Mouse (Mus musculus) left cerebral cortex, postnatal 14 days (tissue): ENCODE data around the gene Notch4. TPM values are rescaled to one million over a fixed set of nuclear protein-coding genes. Genes with fewer than 3 reads are reported as not detected.
A peak's percentile ranks its signal among the peaks of the same experiment; 100 is the strongest.

Experiments used
- DNase-seq, 2 experiments: peaks; one replicate each; pipeline ENCODE4 v3.0.0; 2021 to 2022; ENCODE audit warnings: low spot score in 2 of 2, mixed read lengths in 1 of 2
- intact Hi-C: fragments of 180-260 bp; cut with DNase I; formaldehyde crosslinking; loops from one replicate; pipeline ENCODE4 v1.15.1; 2025
- total RNA-seq, 2 experiments: library from RNA; stranded (reverse); gene quantifications; 2 replicates each; pipeline ENCODE4 v1.2.3; 2021

Notch4 gene
- total RNA-seq, 2 experiments from 2014 or later = 10.0 to 10.9 TPM

DNA sequence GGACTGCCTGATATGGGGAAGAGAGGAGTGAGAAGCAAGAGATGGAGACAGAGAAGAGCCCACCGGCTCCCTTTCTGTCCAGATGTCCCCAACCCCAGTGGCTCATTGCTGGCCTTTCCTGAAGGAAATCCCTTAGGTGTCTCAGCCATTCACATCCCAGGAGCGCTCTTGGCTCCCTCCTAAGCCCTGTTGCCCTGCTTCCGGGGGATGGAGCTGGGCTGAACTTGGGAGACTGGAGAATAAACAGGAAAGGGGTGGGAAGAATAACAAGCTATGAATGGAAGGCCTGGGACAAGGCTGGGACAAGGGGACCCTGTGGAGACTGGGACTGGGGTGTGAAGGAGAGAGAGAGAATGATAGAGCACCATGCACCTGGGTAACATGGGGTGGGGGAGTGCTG is 728 bp downstream of the Notch4 start:
- no peak for DNase-seq
- intact Hi-C loops = no loop called here

DNA sequence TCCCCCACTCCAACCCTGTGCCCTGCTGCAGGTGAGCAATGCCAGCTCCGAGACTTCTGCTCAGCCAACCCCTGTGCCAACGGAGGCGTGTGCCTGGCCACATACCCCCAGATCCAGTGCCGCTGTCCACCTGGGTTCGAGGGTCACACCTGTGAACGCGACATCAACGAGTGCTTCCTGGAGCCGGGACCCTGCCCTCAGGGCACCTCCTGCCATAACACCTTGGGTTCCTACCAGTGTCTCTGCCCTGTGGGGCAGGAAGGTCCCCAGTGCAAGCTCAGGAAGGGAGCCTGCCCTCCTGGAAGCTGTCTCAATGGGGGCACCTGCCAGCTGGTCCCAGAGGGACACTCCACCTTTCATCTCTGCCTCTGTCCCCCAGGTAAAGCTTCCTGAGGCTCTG is 3.2 kb downstream of the Notch4 start:
- no peak for DNase-seq
- intact Hi-C loops = no loop called here

GRCm38 (mm10) chr17:34568421-34568820 is 4.4 kb downstream of the Notch4 start:
- intact Hi-C loops = no loop called here
- DNase-seq = no peak

- intact Hi-C loops = no loop called here
- no peak for DNase-seq
Measured at GRCm38 (mm10) chr17:34569919-34570318, 5.9 kb downstream of the Notch4 start.

DNA sequence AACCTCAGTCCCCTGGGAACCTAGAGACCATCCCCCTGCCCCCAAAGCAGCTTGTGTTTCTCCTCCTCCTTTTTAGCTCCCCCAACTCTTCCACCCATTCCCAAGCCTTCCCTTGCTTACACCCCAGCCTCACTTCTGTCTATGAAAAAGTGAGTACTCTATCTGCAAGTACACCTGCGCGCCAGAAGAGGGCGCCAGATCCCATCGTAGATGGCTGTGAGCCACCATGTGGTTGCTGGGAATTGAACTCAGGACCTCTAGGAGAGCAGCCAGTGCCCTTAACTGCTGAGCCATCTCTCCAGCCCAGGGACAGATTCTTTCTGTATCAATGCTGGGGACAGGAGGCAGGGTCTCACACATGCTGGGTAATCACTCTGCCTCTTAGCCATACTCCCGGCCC is 7.8 kb downstream of the Notch4 start:
- DNase-seq = no peak
- intact Hi-C loops = no loop called here

DNA sequence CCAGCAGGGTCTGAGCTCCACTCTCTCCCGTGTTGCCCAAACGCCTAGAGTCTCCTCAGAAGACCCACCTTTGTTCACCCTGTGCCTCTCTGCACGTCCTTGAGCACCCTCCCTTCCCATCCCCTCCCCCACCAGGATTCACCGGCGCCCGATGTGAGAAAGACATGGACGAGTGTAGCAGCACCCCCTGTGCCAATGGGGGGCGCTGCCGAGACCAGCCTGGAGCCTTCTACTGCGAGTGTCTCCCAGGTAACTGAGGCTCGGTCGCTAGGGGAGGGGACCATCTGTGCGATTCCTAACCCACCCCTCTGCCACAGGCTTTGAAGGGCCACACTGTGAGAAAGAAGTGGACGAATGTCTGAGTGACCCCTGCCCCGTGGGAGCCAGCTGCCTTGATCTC is 8.3 kb downstream of the Notch4 start:
- intact Hi-C loops = no loop called here
- no peak for DNase-seq

- intact Hi-C loops = no loop called here
- DNase-seq = no peak
Measured at GRCm38 (mm10) chr17:34576577-34576976, 12.5 kb downstream of the Notch4 start.

DNA sequence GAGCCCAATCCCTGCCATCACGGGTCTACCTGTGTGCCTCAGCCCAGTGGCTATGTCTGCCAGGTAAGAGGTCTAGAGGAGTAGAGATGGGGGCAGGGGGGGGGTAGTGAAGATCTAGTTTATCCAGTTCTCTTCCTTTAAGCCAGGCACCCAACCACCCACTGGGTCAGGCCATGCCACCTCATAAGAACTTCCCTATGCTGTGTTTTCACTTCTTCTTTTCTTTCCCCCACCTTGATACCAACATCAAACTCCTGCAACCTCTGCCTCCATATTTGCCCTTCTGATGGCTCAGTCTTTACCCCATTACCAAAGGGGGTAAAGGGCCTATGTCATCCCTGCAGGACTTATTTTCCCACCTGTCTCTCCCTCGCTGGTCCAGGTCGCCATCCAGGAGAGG is 14.0 kb downstream of the Notch4 start:
- intact Hi-C loops = no loop called here
- no peak for DNase-seq

DNA sequence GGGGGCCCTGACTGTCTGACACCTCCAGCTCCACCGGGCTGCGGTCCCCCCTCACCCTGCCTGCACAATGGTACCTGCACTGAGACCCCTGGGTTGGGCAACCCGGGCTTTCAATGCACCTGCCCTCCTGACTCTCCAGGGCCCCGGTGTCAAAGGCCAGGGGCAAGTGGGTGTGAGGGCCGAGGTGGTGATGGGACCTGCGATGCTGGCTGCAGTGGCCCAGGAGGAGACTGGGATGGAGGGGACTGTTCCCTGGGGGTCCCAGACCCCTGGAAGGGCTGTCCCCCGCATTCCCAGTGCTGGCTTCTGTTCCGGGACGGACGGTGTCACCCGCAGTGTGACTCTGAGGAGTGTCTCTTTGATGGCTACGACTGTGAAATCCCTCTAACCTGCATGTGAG is 18.5 kb downstream of the Notch4 start:
- intact Hi-C loops = no loop called here
- no peak for DNase-seq

DNA sequence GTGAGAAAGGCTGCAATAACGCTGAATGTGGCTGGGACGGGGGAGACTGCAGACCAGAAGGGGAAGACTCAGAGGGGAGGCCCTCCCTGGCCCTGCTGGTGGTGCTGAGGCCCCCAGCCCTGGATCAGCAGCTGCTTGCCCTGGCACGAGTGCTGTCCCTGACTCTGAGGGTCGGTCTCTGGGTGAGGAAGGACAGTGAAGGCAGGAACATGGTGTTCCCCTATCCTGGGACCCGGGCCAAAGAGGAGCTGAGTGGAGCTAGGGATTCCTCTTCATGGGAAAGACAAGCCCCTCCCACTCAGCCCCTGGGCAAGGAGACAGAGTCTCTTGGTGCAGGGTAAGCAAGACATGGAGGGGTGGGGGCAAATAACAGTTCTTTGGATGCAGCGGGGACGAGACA is 19.3 kb downstream of the Notch4 start:
- DNase-seq = no peak
- intact Hi-C loops = no loop called here

DNA sequence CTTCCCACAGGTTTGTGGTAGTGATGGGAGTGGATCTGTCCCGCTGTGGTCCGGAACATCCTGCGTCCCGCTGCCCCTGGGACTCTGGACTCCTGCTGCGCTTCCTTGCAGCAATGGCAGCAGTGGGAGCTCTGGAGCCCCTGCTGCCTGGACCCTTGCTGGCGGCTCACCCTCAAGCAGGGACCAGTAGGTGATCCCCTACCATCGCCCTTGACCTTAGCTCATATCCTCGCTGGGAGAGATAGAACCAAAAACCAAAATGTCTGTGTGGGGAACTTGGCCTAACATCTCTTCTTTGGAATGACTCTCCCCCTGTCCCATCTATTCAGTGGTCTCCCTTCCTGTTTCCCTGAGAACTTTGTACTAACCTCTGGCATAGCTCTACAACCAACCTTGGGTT is 19.8 kb downstream of the Notch4 start:
- intact Hi-C loops = no loop called here
- DNase-seq = no peak

GRCm38 (mm10) chr17:34585121-34585520 is 21.1 kb downstream of the Notch4 start:
- peak in 1 of 2 experiments; percentile 62 for DNase-seq
- intact Hi-C loops = no loop called here

- DNase-seq = no peak
- intact Hi-C loops = no loop called here
Measured at GRCm38 (mm10) chr17:34585877-34586771, 22.1 kb downstream of the Notch4 start.

GRCm38 (mm10) chr17:34586796-34587422 is 22.8 kb downstream of the Notch4 start:
- DNase-seq = peak; percentile 88 to 92
- intact Hi-C loops = no loop called here

DNA sequence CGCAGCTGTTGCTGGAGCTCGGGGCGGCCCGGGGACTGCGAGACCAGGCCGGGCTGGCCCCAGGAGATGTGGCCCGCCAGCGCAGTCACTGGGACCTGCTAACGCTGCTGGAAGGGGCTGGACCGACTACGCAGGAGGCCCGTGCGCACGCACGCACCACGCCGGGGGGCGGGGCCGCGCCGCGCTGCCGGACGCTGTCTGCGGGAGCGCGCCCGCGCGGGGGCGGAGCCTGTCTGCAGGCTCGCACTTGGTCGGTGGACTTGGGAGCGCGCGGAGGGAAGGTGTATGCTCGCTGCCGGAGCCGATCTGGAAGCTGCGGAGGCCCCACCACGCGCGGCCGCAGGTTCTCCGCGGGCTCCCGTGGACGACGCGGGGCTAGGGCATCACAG is 23.3 kb downstream of the Notch4 start:
- peak; percentile 98 to 99 for DNase-seq
- intact Hi-C loops = no loop called here

DNA sequence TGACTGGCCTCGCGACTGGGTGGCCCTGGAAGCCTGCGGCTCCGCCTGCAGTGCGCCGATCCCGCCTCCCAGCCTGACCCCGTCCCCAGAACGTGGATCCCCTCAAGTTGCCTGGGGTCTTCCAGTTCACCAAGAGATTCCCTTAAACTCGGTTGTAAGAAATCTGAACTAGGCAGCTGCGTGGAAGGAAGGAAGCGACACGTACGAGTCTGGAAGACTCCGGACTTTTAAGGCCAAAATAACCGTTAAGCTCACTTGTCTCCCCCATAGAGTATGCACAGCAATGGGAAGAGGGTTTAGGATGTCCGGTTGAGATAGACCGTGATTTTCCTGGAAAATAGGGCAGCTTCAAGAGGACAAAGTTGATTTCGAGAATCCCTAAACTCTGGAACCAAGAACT is 23.7 kb downstream of the Notch4 start:
- intact Hi-C loops = no loop called here
- no peak for DNase-seq

DNA sequence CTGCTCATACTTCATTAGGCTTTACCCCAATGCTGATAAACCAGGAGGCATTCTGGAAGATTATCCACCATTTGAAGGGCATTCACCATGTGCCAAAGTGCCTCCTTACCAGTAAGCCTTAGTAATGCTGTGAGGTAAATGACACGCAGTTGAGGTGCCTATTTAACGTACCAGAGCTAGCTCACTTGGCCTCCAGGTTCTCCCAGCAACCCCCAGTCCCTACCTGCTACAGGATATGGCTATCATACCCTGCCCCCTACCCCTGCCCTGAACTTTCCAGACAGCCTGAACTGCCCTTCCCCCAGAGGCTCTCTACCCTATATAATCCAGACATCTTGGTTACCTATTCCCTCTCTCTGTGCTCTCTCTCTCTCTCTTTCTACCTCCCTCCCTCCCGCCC is 24.7 kb downstream of the Notch4 start:
- intact Hi-C loops = no loop called here
- DNase-seq = no peak

- intact Hi-C loops = no loop called here
- DNase-seq = no peak
Measured at GRCm38 (mm10) chr17:34589206-34589605, 25.1 kb downstream of the Notch4 start.

DNA sequence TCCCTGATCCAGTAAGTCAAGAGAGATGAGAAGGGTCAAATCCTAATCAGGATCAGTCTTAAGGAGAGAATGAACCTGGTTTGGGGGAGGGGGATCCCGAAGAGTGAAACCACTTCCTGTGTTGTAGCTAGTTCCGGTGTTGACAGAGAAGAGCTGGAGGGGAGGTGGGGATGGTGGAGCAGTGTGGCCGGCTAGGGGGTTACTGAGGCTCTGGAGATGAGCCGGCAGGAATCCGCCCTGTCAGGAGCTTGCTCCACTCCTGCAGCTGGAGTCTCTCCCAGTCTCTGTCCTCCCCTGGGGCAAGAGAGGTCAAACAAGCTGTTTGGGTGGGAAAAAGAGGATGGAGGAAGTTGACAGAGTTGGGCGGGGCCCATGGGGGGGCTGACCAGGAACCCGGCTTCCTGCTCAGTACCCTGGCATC is 25.6 kb downstream of the Notch4 start, which contains the start of gene Gpsm3:
Gene Gpsm3 (plus strand): TSS at position 126 of the 421 bp plus-strand sequence.
- intact Hi-C loops = loop anchor here (5.0 kb wide), 1 partner anchor 467 kb away; the partner anchor contains the start of gene Brd2
- DNase-seq = no peak

DNA sequence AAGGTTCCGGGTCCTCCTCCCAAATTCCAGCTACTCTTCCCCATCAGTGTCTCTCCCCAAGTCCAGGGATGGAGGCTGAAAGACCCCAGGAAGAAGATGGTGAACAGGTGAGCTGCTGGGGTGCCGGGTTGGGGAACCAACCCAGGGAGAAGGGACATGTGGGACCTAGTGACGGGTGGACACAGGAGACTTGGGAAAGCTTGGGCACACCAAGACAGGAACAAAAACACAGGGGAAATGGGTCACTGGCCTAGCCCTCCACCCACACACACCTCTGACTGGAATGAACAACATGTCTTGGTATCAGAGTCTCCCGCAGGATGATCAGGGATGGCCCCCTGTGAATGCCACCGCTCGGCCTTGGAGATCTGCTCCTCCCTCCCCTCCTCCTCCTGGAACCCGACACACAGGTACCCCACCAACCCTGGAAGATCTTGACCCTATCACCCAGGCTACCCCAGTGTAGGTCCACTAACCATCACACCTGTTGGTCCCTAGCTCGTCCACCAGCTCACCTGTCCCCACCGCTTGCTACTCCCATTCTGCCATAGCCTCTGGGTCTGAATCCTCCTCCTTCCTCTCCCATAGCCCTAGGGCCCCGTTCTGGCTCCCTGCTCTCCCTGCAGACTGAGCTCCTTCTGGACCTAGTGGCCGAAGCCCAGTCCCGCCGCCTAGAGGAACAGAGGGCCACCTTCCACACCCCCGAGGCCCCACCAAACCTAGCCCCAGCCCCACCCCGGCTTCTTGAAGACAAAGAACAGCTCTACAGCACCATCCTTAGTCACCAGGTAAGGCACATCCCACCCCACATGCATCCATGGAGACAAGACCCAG is 26.3 kb downstream of the Notch4 start:
- no peak for DNase-seq
- intact Hi-C loops = loop anchor here (5.0 kb wide), 1 partner anchor 468 kb away; the partner anchor contains the start of gene Brd2
